Mouse (Mus musculus) right cerebral cortex, postnatal 14 days (tissue): ENCODE measurements around the gene Syn1.

Source experiments
- DNase-seq: peaks from one replicate; pipeline ENCODE4 v3.0.0; 2022

The Syn1 gene

GRCm38 (mm10) chrX:20862105-20863065 is 58.4 kb downstream of the Syn1 start:
- no peak for DNase-seq

- DNase-seq: no peak
Measured at GRCm38 (mm10) chrX:20861453-20862104, 59.2 kb downstream of the Syn1 start.

GRCm38 (mm10) chrX:20853794-20854193 is 67.0 kb downstream of the Syn1 start:
- no peak for DNase-seq

- peak; percentile 84 for DNase-seq
Measured at GRCm38 (mm10) chrX:20848256-20848984, 72.4 kb downstream of the Syn1 start.

GRCm38 (mm10) chrX:20847816-20848215 is 73.0 kb downstream of the Syn1 start:
- no peak for DNase-seq

GRCm38 (mm10) chrX:20847232-20847631 is 73.6 kb downstream of the Syn1 start:
- DNase-seq: no peak

- DNase-seq: peak; percentile 46
Measured at GRCm38 (mm10) chrX:20828934-20829333, 91.9 kb downstream of the Syn1 start.

- DNase-seq: peak; percentile 32
Measured at GRCm38 (mm10) chrX:20819708-20820426, 100.9 kb downstream of the Syn1 start.

GRCm38 (mm10) chrX:20819204-20819628 is 101.6 kb downstream of the Syn1 start:
- peak; percentile 85 for DNase-seq

GRCm38 (mm10) chrX:20816974-20817373 is 103.8 kb downstream of the Syn1 start:
- DNase-seq: peak; percentile 8
